26 mouse cellular contexts compared by ENCODE assay signal in genomic region chr5:134521131-134521530, GRCm38 (mm10). TPM values are rescaled to one million over a fixed set of nuclear protein-coding genes. Genes with fewer than 3 reads are reported as not detected.
DNase-seq lines count a peak whose midpoint lies in the region; ATAC-seq and TF ChIP-seq lines count a peak whose summit lies in the region.
"Had no signal": no experiment of that assay in that cellular context is flagged by ENCODE, and none has a peak within 500 bp of the region (broad histone marks: within the 10 kb centered on the region; RNA-seq: fewer than 3 reads in every experiment).

No protein-coding gene starts in this region.

- intact Hi-C loops in left cerebral cortex, adult 2 months (cut with DNase I), result no loop called here
- intact Hi-C loops in gastrocnemius, postnatal 36 days (cut with DNase I), result no loop called here

- ATAC-seq in forebrain, embryonic 15.5 days (replicated peaks), result peak; percentile 48
- ATAC-seq in forebrain, embryonic 11.5 days (replicated peaks; ENCODE audit: low FRiP score), result no peak

- H3K27me3 ChIP-seq in forebrain, embryonic 15.5 days, result no peaks in the 10 kb centered on the region
- H3K27me3 ChIP-seq in forebrain, embryonic 11.5 days (ENCODE audit: control insufficient read depth, insufficient read depth, low read length), result no peaks in the 10 kb centered on the region
- H3K27me3 ChIP-seq in E14TG2a.4 (ENCODE audit: insufficient read depth, low read length), result peaks cover 12% of the 10 kb centered on the region
- H3K27me3 ChIP-seq: embryonic facial prominence, embryonic 15.5 days; neural tube, embryonic 15.5 days had no signal

- DNase-seq in forebrain, embryonic 11.5 days (ENCODE audit: low spot score), result no peak
- DNase-seq in left cerebral cortex, adult 2 months (ENCODE audit: extremely low spot score in 1 of 2, low spot score in 2 of 2), result no peak
- DNase-seq in left cerebral cortex, adult 8-10 months (ENCODE audit: low spot score in 2 of 2), result no peak
- no peak for DNase-seq in gastrocnemius, postnatal 36 days
- DNase-seq in kidney, postnatal 10 days, result no peak
- DNase-seq: adrenal gland, adult 8-10 months; cerebellum, adult 8-10 months; gastrocnemius, postnatal 25 days; kidney, adult 11 months; lung, embryonic 14.5 days; right cerebral cortex, adult 18-20 months; right cerebral cortex, postnatal 4 days; thymus, postnatal 14 days had no signal

- 58% methylated on average over 2 of the region's 2 CpGs for WGBS in forebrain, embryonic 15.5 days
- WGBS in forebrain, embryonic 11.5 days, result 89% methylated on average over 2 of the region's 2 CpGs

- no peak for TF ChIP-seq CTCF in left cerebral cortex, adult 2 months (IDR thresholded peaks at IDR 0.05)
- no peak for TF ChIP-seq CTCF in E14TG2a.4 (conservative IDR thresholded peaks at IDR 0.05; ENCODE audit: low read length)
- no peak for TF ChIP-seq CTCF in cortical plate, adult 2 months (IDR thresholded peaks at IDR 0.05; ENCODE audit: extremely low read depth, insufficient read depth, low read length)

- peak overlapping the region; percentile 47 for H3K27ac ChIP-seq in forebrain, embryonic 15.5 days (replicated peaks)
- no peak overlapping the region for H3K27ac ChIP-seq in forebrain, embryonic 11.5 days (ENCODE audit: low read depth, low read length)
- peak overlapping the region; percentile 74 for H3K27ac ChIP-seq in left cerebral cortex, adult 2 months
- peak overlapping the region; percentile 33; the same call in 1 of the 2 replicates for H3K27ac ChIP-seq in cortical plate, adult 2 months (ENCODE audit: insufficient read depth, low read length)
- H3K27ac ChIP-seq: embryonic facial prominence, embryonic 15.5 days; neural tube, embryonic 15.5 days had no signal

- H3K9me3 ChIP-seq in forebrain, embryonic 15.5 days, result no peaks in the 10 kb centered on the region
- no peaks in the 10 kb centered on the region for H3K9me3 ChIP-seq in forebrain, embryonic 11.5 days (ENCODE audit: control insufficient read depth, low read length)
- H3K9me3 ChIP-seq in E14TG2a.4 (ENCODE audit: low read length), result no peaks in the 10 kb centered on the region
- H3K9me3 ChIP-seq: embryonic facial prominence, embryonic 15.5 days; G1E; neural tube, embryonic 15.5 days had no signal

- peaks cover 61% of the 10 kb centered on the region for H3K36me3 ChIP-seq in forebrain, embryonic 15.5 days
- peaks cover 8% of the 10 kb centered on the region for H3K36me3 ChIP-seq in forebrain, embryonic 11.5 days (ENCODE audit: control insufficient read depth, insufficient read depth, low read length)
- H3K36me3 ChIP-seq in E14TG2a.4 (ENCODE audit: insufficient read depth, low read length), result peaks cover 10% of the 10 kb centered on the region
- H3K36me3 ChIP-seq: G1E had no signal

- H3K4me3 ChIP-seq in forebrain, embryonic 15.5 days, result no peak overlapping the region
- H3K4me3 ChIP-seq in forebrain, embryonic 11.5 days (ENCODE audit: low read depth, low read length), result no peak overlapping the region
- H3K4me3 ChIP-seq in left cerebral cortex, adult 2 months, result no peak overlapping the region
- H3K4me3 ChIP-seq in E14TG2a.4 (replicated peaks; ENCODE audit: low read length), result peak overlapping the region; percentile 76
- no peak overlapping the region for H3K4me3 ChIP-seq in cortical plate, adult 2 months (ENCODE audit: insufficient read depth, low read length)
- H3K4me3 ChIP-seq: embryonic facial prominence, embryonic 15.5 days; neural tube, embryonic 15.5 days had no signal

- TF ChIP-seq POLR2A in cortical plate, adult 2 months (IDR thresholded peaks at IDR 0.05; ENCODE audit: extremely low read depth, insufficient read depth, low read length), result no peak

- no peak overlapping the region for H3K9ac ChIP-seq in forebrain, embryonic 15.5 days (replicated peaks)
- no peak overlapping the region for H3K9ac ChIP-seq in forebrain, embryonic 11.5 days (ENCODE audit: low read length)
- H3K9ac ChIP-seq: embryonic facial prominence, embryonic 15.5 days; lung, embryonic 14.5 days; neural tube, embryonic 15.5 days had no signal

- no peak overlapping the region for H3K4me2 ChIP-seq in forebrain, embryonic 15.5 days (replicated peaks)
- H3K4me2 ChIP-seq in forebrain, embryonic 11.5 days (ENCODE audit: low read depth, low read length, severe bottlenecking), result no peak overlapping the region
- H3K4me2 ChIP-seq: embryonic facial prominence, embryonic 15.5 days; lung, embryonic 14.5 days; neural tube, embryonic 15.5 days had no signal

- peaks cover 15% of the 10 kb centered on the region for H3K4me1 ChIP-seq in forebrain, embryonic 15.5 days
- H3K4me1 ChIP-seq in forebrain, embryonic 11.5 days (replicated peaks; ENCODE audit: control insufficient read depth, insufficient read depth, low read length), result no peaks in the 10 kb centered on the region
- peaks cover 30% of the 10 kb centered on the region for H3K4me1 ChIP-seq in E14TG2a.4 (replicated peaks; ENCODE audit: low read depth, low read length)
- peaks cover 10% of the 10 kb centered on the region for H3K4me1 ChIP-seq in cortical plate, adult 2 months (ENCODE audit: control insufficient read depth, insufficient read depth, low read length)
- H3K4me1 ChIP-seq: embryonic facial prominence, embryonic 15.5 days; neural tube, embryonic 15.5 days had no signal

RNA-seq across cellular contexts. Expression of gene Clip2, which starts 31.1 kb away (rescaled TPM):
- 14.7 and 15.0 TPM in 2 replicates for polyA plus RNA-seq in forebrain, embryonic 15.5 days (2015; fragmentation: Nextera tagmentation; extraction: Ambion mirVana)
- 6.1 and 6.8 TPM in 2 replicates for polyA plus RNA-seq in forebrain, embryonic 11.5 days (2014; fragmentation: Nextera tagmentation; extraction: Ambion mirVana)
- total RNA-seq in left cerebral cortex, adult 2 months (2021), result 100 to 1,000 TPM; 116 to 123 TPM
- total RNA-seq in left cerebral cortex, adult 8-10 months (2022), result 100 to 1,000 TPM in 2 of 4 experiments, 10 to 100 TPM in 2; 92.9 to 105 (median 99.9) TPM
- 74.1 and 77.0 TPM in 2 replicates for polyA plus RNA-seq in cortical plate, adult 2 months (2012; rRNA removed)
- 1 to 10 TPM; 2.7 to 2.9 TPM for total RNA-seq in gastrocnemius, postnatal 36 days (2021)

RNA-seq across cellular contexts. Expression of gene Syna, which starts 38.8 kb away (rescaled TPM):
- polyA plus RNA-seq in forebrain, embryonic 15.5 days (2015; fragmentation: Nextera tagmentation; extraction: Ambion mirVana), result 0.36 and 0.59 TPM in 2 replicates
- not detected in 2 replicates for polyA plus RNA-seq in forebrain, embryonic 11.5 days (2014; fragmentation: Nextera tagmentation; extraction: Ambion mirVana)
- total RNA-seq in left cerebral cortex, adult 2 months (2021), result under 1 TPM; 0.21 to 0.34 TPM
- total RNA-seq in left cerebral cortex, adult 8-10 months (2022), result under 1 TPM in 2 of 4 experiments, not detected in 2; 0.17 to 0.19 TPM
- 0.06 and 0.49 TPM in 2 replicates for polyA plus RNA-seq in cortical plate, adult 2 months (2012; rRNA removed)
- total RNA-seq in gastrocnemius, postnatal 36 days (2021), result not detected
- total RNA-seq: adrenal gland, adult 8-10 months; gastrocnemius, postnatal 25 days; heart, adult 8-10 months; heart, postnatal 25 days; liver, adult 2 months; megakaryocyte-erythroid progenitor cell, adult 5-6 weeks had no signal
- polyA plus RNA-seq: G1E; heart, embryonic 14.5 days; limb, embryonic 11.5 days; liver, adult 2 months; lung, embryonic 14.5 days; stomach, embryonic 14.5 days had no signal

Comparison
In these comparisons a context has a peak if more than half of its experiments do, and no peak if none do; other contexts are left out.
1. RNA of gene Clip2, which starts 31.1 kb away (total RNA-seq): 116 to 123 TPM in left cerebral cortex, adult 2 months and 92.9 to 105 TPM in left cerebral cortex, adult 8-10 months; 2.7 to 2.9 TPM in gastrocnemius, postnatal 36 days; every median in the first group is over 10 times any median in the second.